Mouse (Mus musculus) bone marrow macrophage, adult 2 months (primary cell): ENCODE results near the gene Vmn1r218.
"Not testable (repeated sequence)": the region's sequence is repeated elsewhere in the genome, so short reads cannot be mapped to it uniquely, and the experiment has no call there.

ENCODE experiments used
- CTCF ChIP-seq: IDR thresholded peaks from 2 replicates; pipeline ENCODE4 v1.5.1; 2012; ENCODE audit warnings: low read depth, mild to moderate bottlenecking, low read length, moderate library complexity
- POLR2A ChIP-seq: IDR thresholded peaks from 2 replicates; pipeline ENCODE4 v1.6.1; 2012; ENCODE audit warnings: mild to moderate bottlenecking, low read depth, low read length, borderline replicate concordance

GRCm38 (mm10) chr13:23118126-23118525, 14.8 kb upstream of the Vmn1r218 start, which contains the start of gene Vmn1r217:
- not testable (repeated sequence) for TF ChIP-seq CTCF, POLR2A
